Mouse (Mus musculus) C2C12 (cell line): Measurements from ENCODE around the gene Stim1. TPM values are rescaled to one million over a fixed set of nuclear protein-coding genes. Genes with fewer than 3 reads are reported as not detected.

Experiments
- H3K27me3 ChIP-seq: one replicate; pipeline ENCODE4 v1.6.1; 2011; ENCODE audit not compliant: control insufficient read depth, insufficient read depth, insufficient read length
- H3K36me3 ChIP-seq: one replicate; pipeline ENCODE4 v1.6.1; 2011; ENCODE audit not compliant: control insufficient read depth, insufficient read depth
- H3K4me3 ChIP-seq: one replicate; pipeline ENCODE4 v1.5.1; 2011; ENCODE audit warnings: mild to moderate bottlenecking, control low read depth; ENCODE audit not compliant: poor library complexity, insufficient read depth, severe bottlenecking
- H3K79me2 ChIP-seq: one replicate; pipeline ENCODE4 v1.6.1; 2011; ENCODE audit not compliant: control insufficient read depth, insufficient read depth
- H3K79me3 ChIP-seq: one replicate; pipeline ENCODE4 v1.6.1; 2011; ENCODE audit warnings: low read depth, control low read depth
- H3ac ChIP-seq: one replicate; pipeline ENCODE3; 2011; ENCODE audit warnings: low read depth; ENCODE audit not compliant: control insufficient read depth, insufficient read length
- CEBPB ChIP-seq: IDR thresholded peaks from one replicate; pipeline ENCODE4 v1.6.1; 2011; ENCODE audit warnings: low read depth, mild to moderate bottlenecking, control low read depth, moderate library complexity
- CTCF ChIP-seq: IDR thresholded peaks from one replicate; pipeline ENCODE4 v1.5.1; 2011; ENCODE audit not compliant: control insufficient read depth, insufficient read depth, insufficient read length
- FOSL1 ChIP-seq: IDR thresholded peaks from one replicate; pipeline ENCODE4 v1.8.0; 2011; ENCODE audit warnings: mild to moderate bottlenecking, low read length; ENCODE audit not compliant: poor library complexity, insufficient read depth, severe bottlenecking
- MAX ChIP-seq: IDR thresholded peaks from one replicate; pipeline ENCODE4 v1.6.1; 2011; ENCODE audit warnings: mild to moderate bottlenecking, control low read depth
- MYOD1 ChIP-seq: IDR thresholded peaks from one replicate; pipeline ENCODE4 v1.6.1; 2011; ENCODE audit warnings: low read depth; ENCODE audit not compliant: control insufficient read depth, insufficient read length
- MYOG ChIP-seq: IDR thresholded peaks from one replicate; pipeline ENCODE4 v1.6.1; 2011; ENCODE audit not compliant: control insufficient read depth, insufficient read length; ENCODE audit errors: extremely low read depth
- USF1 ChIP-seq: IDR thresholded peaks from one replicate; pipeline ENCODE4 v1.6.1; 2011; ENCODE audit warnings: low read depth, mild to moderate bottlenecking, control low read depth, moderate library complexity
- polyA plus RNA-seq: library from polyadenylated mRNA; unstranded; fragments of >200 nt; fragmentation: generic; extraction: Trizol; gene quantifications from one replicate; pipeline ENCODE4 v1.2.1, GENCODE M21; 2012; ENCODE audit warnings: missing spikeins

Gene Stim1
- polyA plus RNA-seq, 1 experiment: 8.6 TPM

- Histone ChIP-seq H3K79me2 (no peaks in the 10 kb centered on the region), H3K4me3 (no peak overlapping the region), H3K79me3 (no peaks in the 10 kb centered on the region), H3K27me3 (no peaks in the 10 kb centered on the region), H3ac (no peak overlapping the region), H3K36me3 (no peaks in the 10 kb centered on the region)
- no peak for TF ChIP-seq MYOG
- TF ChIP-seq MAX: no peak
- no peak for TF ChIP-seq CEBPB
- no peak for TF ChIP-seq CTCF
- TF ChIP-seq FOSL1: no peak
- no peak for TF ChIP-seq USF1
- TF ChIP-seq MYOD1: no peak
These were observed 63.9 kb downstream of the Stim1 start for GRCm38 (mm10) chr7:102331476-102331875.

GRCm38 (mm10) chr7:102333741-102334140, 66.1 kb downstream of the Stim1 start:
- H3K79me2 ChIP-seq: no peaks in the 10 kb centered on the region
- TF ChIP-seq FOSL1 (no peak), MYOG (no peak), MAX (no peak), CTCF (no peak), CEBPB (no peak), USF1 (no peak)
- H3ac ChIP-seq: no peak overlapping the region
- H3K79me3 ChIP-seq: no peaks in the 10 kb centered on the region
- H3K27me3 ChIP-seq: no peaks in the 10 kb centered on the region
- no peak overlapping the region for H3K4me3 ChIP-seq
- no peaks in the 10 kb centered on the region for H3K36me3 ChIP-seq

- no peaks in the 10 kb centered on the region for H3K36me3 ChIP-seq
- TF ChIP-seq CTCF: no peak
- no peak for TF ChIP-seq MYOD1
- TF ChIP-seq USF1: no peak
- no peak for TF ChIP-seq CEBPB
- no peak for TF ChIP-seq FOSL1
- TF ChIP-seq MYOG: no peak
- TF ChIP-seq MAX: no peak
- H3K79me3 ChIP-seq: no peaks in the 10 kb centered on the region
- no peaks in the 10 kb centered on the region for H3K79me2 ChIP-seq
- no peak overlapping the region for H3ac ChIP-seq
- H3K4me3 ChIP-seq: no peak overlapping the region
- H3K27me3 ChIP-seq: no peaks in the 10 kb centered on the region
These were observed 69.7 kb downstream of the Stim1 start for GRCm38 (mm10) chr7:102337326-102337725.

- Histone ChIP-seq H3K79me3 (no peaks in the 10 kb centered on the region), H3K4me3 (no peak overlapping the region), H3K36me3 (no peaks in the 10 kb centered on the region), H3K79me2 (no peaks in the 10 kb centered on the region), H3K27me3 (no peaks in the 10 kb centered on the region), H3ac (no peak overlapping the region)
- TF ChIP-seq MYOD1: no peak
- no peak for TF ChIP-seq USF1
- no peak for TF ChIP-seq MYOG
- no peak for TF ChIP-seq CEBPB
- no peak for TF ChIP-seq FOSL1
- TF ChIP-seq MAX: no peak
- no peak for TF ChIP-seq CTCF
These were observed 70.3 kb downstream of the Stim1 start for GRCm38 (mm10) chr7:102337898-102338297.

GRCm38 (mm10) chr7:102338956-102339355, 71.3 kb downstream of the Stim1 start:
- no peaks in the 10 kb centered on the region for H3K79me2 ChIP-seq
- H3ac ChIP-seq: no peak overlapping the region
- no peaks in the 10 kb centered on the region for H3K36me3 ChIP-seq
- no peak for TF ChIP-seq MYOD1
- no peak for TF ChIP-seq MAX
- TF ChIP-seq MYOG: no peak
- TF ChIP-seq CEBPB: no peak
- no peak for TF ChIP-seq CTCF
- no peak for TF ChIP-seq FOSL1
- no peak for TF ChIP-seq USF1
- H3K79me3 ChIP-seq: no peaks in the 10 kb centered on the region
- H3K27me3 ChIP-seq: no peaks in the 10 kb centered on the region
- no peak overlapping the region for H3K4me3 ChIP-seq

- H3K36me3 ChIP-seq: no peaks in the 10 kb centered on the region
- H3K27me3 ChIP-seq: no peaks in the 10 kb centered on the region
- H3K4me3 ChIP-seq: no peak overlapping the region
- no peaks in the 10 kb centered on the region for H3K79me3 ChIP-seq
- TF ChIP-seq CEBPB: no peak
- no peak for TF ChIP-seq MYOG
- TF ChIP-seq CTCF: no peak
- no peak for TF ChIP-seq FOSL1
- TF ChIP-seq USF1: no peak
- no peak for TF ChIP-seq MAX
- TF ChIP-seq MYOD1: no peak
- H3ac ChIP-seq: no peak overlapping the region
- H3K79me2 ChIP-seq: no peaks in the 10 kb centered on the region
These were observed 78.3 kb downstream of the Stim1 start for GRCm38 (mm10) chr7:102345893-102346292.
